Mouse (Mus musculus): ENCODE data around the gene Sept5.

Sept5 gene

GRCm38 (mm10) chr16:18609099-18609498 is 20.7 kb downstream of the Sept5 start:
- DNase-seq, result no peak

- DNase-seq, result peak; percentile 40
These were observed 21.5 kb downstream of the Sept5 start for GRCm38 (mm10) chr16:18608226-18608625.

DNA sequence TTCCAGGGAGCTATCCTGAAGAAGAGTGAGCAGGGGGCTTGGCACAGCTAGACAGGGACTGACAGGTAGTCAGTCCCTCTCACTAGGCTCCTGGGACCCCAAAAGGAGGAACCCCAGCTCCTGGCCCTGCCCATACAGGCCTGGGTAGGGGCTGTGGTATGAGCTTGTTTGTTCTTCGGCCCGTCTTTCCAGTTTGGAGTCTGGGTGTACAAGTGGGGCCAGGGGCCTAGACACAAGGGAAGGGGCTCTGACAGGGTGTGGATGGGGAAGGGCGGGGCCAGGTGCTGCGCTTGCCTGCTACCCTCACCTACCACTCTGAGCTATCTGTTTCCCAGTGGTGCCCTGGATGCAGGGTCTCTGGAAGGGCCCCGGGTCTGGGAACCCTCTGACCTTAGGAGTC is 24.0 kb downstream of the Sept5 start:
- DNase-seq, result no peak

- no peak for DNase-seq
These were observed 25.5 kb downstream of the Sept5 start for GRCm38 (mm10) chr16:18604267-18604701.

DNA sequence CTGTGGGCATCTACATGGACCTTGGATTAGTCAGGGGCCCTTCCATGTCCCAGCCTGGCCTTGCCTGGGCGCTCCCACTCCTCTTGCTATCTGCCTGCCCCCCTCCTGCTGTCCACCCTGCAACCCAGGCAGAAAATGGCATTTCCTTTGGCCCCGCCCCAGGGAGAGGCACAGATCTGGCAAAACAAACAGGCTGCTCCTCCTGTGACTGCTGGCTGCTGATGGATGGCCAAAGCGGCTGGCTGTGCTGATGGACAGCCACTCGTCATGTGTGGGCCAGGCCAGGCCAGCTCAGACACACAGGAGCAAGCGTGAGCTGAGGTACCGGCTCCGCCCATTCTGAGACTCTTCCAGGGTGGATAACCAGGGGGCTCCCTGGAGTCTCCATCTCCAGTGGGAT is 28.3 kb downstream of the Sept5 start:
- no peak for DNase-seq

DNA sequence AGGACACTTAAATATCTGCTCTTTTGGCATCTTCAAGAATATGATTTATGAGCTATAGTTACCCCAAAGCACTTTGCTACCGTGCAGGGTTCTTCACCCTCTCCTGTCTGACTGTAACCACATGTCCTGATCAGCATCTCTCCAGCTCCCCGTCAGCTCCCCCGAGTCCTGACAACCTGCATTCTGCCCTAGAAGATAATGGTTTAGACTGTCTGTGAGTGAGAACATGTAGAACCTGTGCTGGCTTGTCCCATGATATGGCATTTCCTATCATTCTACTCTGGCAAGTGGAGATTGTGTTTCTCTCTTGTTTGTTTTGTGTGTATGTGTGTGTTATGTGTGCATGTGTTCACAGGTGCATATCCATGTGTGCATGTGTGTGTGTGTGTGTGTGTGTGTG is 31.7 kb downstream of the Sept5 start:
- DNase-seq, result no peak

- DNase-seq, result no peak
These were observed 33.5 kb downstream of the Sept5 start for GRCm38 (mm10) chr16:18596255-18596654.

DNA sequence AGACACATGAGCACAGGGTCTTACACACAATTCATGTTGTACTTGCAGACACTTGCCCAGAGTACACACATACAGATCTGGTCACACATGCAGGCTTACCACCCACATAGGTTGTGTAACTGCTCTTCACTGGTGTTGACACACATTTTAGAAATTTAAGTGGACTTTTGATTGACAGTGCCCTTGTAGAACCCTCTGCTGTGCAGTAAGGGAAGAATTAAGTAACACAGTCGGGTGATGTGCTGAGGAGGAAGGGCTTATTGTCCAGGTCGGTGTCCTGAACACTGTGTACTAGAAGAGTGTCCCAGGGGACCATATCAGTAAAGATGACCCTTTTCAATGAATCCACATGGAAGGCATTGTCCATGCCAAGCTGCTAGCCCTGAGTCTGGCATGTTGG is 35.8 kb downstream of the Sept5 start:
- DNase-seq, result no peak

- no peak for DNase-seq
These were observed 38.4 kb downstream of the Sept5 start for GRCm38 (mm10) chr16:18591047-18592018.

DNA sequence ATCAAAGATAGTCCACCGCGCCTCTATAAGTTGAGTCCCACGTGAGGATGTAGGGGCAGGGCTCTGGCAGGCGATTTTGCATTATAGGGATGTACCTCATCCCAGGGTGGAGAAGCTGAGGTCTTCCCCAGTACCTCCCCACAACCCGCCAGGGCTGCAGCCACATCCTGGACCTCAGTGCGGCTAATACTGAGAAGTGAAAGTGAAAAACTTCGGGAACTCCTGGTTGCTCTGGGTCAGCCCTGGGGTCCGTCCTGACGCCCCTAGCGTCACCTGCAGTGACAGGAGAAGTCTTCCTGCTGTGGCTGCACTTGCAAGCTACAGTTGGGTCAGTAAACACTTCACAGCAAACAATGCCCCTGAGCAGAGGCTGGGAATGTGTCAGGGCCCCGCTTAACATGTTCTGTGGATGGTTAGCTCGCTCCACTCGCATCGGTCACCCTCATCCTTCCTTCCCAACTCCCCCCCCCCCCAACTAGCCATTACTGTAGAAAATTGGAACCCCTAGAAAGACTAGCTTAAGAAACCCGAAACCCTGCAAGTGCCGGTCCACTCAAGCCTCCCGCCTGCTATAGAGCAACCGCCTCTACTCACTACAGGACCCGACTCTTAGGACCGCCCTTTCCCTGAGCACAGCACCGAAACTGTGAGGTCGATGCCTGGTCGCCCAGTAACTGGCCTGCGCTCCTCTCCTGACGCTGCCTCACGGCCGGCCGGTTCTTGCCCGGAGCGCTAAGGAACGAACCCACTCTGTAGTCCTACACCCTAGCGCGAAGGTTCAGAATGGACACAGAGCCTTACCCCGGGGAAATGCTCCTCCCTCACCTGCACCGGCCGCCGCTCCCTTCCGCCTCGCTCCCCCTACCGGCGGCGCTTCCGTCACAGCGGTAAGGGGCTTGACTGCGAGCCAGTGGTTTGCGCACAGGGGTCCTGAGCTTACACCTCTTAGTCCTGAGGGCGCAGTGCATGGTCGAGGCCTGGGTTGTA is 39.7 kb downstream of the Sept5 start, which contains the start of gene Tbx1:
TSS of gene Tbx1 (minus strand) at position 868 of the 987 bp plus-strand sequence.
- DNase-seq, result peak; percentile 44

DNA sequence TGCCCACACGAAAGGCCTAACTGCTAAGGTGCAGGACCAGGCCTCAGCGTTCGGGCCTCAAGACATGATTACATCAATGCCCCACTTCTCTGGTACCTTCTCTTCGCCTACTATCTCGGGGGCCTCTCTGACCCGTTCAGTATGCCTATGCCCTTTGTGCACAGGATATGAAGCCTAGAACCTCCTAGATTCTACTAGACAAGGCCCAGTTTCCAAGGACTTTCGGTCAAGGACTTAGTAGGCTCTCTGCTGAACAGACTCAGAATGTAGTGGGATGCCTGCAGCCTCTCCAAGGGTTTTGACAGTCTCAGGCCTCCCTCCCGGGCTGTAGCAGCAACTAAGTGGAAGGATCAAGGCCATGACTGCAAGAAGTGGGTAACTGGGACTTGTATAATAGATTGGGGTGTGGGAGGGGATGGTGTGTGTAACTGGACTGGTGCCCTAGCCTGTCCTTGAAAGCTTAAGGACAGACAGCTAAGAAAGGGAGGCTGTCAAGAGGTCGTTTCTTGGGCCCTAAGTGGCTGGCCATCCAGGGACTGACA is 40.6 kb downstream of the Sept5 start:
- no peak for DNase-seq

GRCm38 (mm10) chr16:18588738-18589055 is 41.1 kb downstream of the Sept5 start:
- no peak for DNase-seq

DNA sequence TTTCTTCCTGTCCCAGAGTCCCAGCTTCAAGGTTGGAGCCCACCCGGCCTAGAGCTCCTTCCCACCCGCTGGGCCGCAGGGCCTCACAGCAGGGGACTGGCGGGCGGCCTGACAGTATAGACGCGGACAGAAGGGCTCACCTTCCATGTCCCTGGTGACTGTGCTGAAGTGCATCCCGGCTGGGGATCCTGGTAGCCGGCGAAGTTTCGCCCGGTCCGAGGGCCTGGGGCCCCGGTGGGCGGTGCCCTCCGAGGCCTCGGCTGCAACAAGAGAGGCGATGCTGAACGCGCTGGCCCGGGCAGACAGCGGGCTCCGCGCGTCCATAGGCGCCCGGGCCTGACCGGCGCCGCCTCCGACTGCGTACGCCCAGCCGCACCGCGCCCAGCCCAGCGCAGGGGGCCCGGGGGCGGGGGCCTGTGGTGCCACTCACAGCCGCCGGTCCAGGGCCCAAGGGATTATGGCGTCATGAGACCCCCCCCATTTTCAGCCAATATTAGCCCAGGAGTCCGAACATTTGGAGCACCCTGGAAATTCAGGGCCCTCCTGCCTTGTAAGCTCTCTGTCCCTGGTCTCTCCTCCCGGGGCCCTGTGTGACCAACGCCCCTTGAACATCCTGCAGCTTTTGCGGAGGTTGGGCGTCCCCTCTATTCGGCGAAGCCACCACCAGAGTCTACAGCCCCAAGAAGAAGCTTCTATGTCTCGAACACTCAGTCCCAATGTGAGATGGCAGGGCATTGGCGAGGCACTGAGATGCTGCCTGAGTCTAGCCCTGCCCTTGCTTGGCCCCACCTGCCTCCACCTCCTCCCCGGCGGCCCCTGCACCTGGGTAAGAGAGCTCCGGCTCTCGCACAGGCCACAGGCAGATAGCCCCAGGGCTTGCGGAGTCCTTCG is 41.7 kb downstream of the Sept5 start:
- no peak for DNase-seq

- no peak for DNase-seq
These were observed 42.7 kb downstream of the Sept5 start for GRCm38 (mm10) chr16:18586906-18587546.

GRCm38 (mm10) chr16:18586076-18586905 is 43.5 kb downstream of the Sept5 start:
- no peak for DNase-seq

- DNase-seq, result no peak
These were observed 44.1 kb downstream of the Sept5 start for GRCm38 (mm10) chr16:18585676-18586075.

GRCm38 (mm10) chr16:18584901-18585510 is 44.7 kb downstream of the Sept5 start:
- no peak for DNase-seq

DNA sequence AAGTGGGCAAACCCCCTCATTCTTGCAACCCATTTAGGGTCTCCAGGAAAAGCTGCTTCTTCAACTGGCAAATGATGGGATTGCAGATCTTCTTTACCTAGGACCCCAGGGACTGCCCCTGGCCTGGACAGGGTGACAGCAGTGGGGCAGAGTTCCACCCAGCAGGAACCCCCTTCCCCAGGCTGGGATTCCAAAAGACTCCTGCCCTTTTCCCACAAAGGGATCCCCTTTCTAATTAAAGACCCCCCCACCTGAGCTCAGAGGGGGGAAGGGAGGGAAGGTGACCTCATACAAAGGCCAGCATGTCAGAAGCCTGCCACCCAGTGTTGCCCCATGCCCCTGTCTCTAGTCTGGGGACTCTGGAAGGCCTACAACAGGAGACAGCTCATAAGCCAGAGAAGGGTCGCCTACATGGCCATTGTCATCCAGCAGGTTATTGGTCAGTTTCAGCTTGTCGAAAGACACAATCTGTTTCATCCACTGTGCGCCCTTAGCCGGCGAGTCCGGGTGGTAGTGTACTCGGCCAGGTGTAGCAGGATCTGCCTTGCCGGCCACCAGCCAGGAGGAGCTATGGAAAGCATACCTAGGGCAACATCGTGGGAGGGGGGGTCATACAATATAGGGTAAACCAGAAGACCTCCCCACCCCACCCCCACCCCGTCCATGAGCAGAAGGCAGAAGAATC is 45.9 kb downstream of the Sept5 start:
- no peak for DNase-seq

GRCm38 (mm10) chr16:18583169-18583568 is 46.6 kb downstream of the Sept5 start:
- no peak for DNase-seq
